Mouse (Mus musculus) retina, postnatal 1 day (tissue): ENCODE results near the gene Qrich2.
A peak's percentile ranks its signal among the peaks of the same experiment; 100 is the strongest.

Source experiments
- DNase-seq: peaks from one replicate; pipeline ENCODE4 v3.0.0-alpha.2; 2012

Gene Qrich2

GRCm38 (mm10) chr11:116443311-116443710, 22.7 kb downstream of the Qrich2 start:
- no peak for DNase-seq

- DNase-seq = no peak
Measured at GRCm38 (mm10) chr11:116442867-116443177, 23.2 kb downstream of the Qrich2 start.

DNA sequence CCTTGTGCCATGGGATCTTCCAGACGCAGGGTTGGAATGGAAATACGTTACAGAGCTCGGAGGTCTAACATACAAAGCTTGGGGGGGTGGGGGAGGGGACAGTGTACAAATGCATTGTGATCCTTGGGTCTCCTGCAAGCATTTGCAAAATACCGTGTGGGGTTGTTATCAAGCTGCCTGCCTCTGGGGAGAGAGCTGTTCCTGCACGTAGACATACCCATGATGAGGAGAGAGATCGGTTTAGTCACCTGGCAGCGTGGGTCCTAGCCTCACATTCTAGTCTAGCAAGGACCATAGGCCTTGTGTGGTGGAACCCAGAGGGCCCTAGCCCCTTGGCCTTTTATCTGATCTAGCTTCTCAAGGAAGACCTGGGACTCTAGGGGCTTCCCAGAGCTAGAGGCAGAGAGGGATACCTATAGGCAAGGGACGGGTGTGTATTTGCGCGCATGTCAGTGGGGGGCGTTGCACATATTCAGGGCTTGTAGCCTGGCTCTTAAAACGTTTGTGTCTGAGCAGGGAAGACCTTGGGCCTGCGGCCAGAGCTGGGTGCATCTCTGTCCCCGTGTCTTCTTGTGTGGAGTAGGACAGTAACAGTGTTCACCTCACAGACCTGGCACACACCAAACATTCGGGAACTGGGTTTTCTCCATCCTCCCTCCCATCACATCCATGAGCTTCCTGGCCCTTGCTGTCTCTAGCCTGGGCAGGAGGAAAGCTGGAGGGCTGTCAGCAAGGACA, 23.7 kb downstream of the Qrich2 start:
- DNase-seq = no peak

- DNase-seq = no peak
Measured at GRCm38 (mm10) chr11:116440408-116441068, 25.5 kb downstream of the Qrich2 start.

GRCm38 (mm10) chr11:116439269-116440240, 26.5 kb downstream of the Qrich2 start:
- DNase-seq = no peak

DNA sequence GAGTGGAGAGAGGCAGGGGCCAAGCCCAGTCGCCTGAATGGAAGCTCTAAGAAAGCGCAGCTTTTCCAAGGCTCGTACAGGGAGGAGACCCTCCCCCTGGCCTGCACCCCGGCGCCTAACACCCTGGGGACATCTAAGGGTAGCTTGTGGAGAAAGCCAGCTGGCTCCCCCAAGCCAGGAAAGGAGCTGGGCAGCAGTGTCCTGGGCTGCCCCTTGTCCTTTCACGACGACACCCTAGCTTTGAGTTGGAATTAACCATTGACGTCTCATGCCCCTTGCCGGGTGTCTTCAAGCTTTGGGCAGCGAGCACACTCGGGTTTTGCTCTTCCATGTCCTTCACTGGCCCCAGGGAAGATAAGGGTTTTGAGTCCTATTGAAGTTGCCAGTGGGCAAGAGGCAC, 28.5 kb downstream of the Qrich2 start:
- no peak for DNase-seq

- no peak for DNase-seq
Measured at GRCm38 (mm10) chr11:116436725-116437331, 29.2 kb downstream of the Qrich2 start.

DNA sequence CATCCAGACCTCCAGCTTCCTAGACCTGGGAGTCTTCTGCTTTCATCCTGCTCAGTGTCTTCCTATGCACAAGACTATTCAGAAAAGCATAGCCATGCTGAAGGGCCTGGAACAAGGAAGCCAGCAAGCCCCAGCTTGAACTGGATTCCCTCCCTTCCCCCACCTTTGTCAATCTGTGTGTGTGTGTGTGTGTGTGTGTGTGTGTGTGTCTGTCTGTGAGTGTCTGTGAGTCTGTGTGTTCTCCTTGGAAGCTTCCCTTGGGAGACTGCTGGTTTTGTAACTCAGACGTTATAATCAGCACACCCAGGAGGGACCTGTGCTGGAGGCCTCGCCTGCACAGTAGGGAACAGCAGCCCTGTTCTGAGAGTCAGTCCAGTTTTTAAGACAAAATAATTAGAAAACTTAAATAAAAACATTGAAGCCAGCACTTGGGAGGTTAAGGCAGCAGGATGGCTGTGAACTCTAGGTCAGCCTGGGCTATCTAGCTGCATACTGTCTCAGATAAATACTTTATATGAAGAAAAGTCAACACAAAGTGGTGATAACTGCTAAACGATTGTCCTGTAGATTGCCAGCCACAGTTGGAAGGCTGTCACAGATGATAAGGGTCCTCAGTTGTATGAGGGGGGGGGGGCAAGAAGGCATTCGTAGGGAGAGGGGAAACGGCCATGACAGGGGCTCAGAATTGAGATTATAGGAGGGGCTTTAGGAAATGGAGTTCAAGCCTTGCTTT, 29.9 kb downstream of the Qrich2 start:
- no peak for DNase-seq

GRCm38 (mm10) chr11:116434967-116435752, 30.9 kb downstream of the Qrich2 start:
- DNase-seq = no peak

GRCm38 (mm10) chr11:116434287-116434966, 31.6 kb downstream of the Qrich2 start:
- peak; percentile 77 for DNase-seq

DNA sequence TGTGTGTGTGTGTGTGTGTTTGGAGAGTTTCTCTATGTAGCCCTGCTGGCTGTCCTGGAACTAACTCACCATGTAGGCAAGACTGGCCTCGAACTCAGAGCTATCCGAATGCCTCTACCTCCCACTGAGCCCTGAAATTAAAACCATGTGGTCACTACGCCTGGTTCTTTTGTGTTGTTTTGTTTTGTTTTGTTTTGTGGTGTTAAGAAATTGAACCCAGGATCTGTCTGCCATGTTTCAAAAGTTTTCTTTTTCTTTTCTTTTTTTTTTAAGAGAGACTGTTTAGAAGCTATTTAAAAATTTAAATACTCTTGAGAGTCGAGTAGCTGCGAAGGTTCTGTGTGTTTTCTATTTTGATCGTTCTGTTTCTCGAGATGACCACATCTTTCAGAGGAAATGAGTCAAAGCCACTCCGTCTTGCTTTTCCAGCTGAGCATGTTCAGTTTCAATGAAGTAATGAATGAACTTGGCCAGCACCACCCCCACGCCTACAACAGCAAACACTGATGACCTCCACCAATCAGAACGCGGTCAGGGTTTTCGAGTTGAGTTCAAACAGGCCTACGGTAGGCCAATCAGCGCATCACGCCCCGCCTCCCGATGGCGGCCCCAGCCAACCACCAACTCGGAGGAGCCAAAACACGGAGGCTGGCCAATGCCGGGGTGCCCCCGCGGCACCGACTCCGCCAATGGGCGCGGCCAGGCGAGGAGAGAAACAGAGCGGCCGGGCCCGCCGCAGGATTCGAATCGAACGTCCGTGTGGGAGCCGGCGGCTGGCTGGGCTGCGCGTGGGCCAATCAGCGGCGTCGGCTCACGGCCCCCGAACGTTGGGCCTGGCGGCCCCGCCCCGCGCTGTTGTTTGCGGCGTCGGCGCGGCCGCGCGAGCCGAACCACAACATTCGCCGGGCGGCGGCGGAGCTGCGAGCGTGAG, 32.4 kb downstream of the Qrich2 start, which contains the start of gene Ubald2:
Gene Ubald2, plus strand, starts transcription at position 739 of the 931 bp plus-strand sequence.
- DNase-seq = peak; percentile 100

DNA sequence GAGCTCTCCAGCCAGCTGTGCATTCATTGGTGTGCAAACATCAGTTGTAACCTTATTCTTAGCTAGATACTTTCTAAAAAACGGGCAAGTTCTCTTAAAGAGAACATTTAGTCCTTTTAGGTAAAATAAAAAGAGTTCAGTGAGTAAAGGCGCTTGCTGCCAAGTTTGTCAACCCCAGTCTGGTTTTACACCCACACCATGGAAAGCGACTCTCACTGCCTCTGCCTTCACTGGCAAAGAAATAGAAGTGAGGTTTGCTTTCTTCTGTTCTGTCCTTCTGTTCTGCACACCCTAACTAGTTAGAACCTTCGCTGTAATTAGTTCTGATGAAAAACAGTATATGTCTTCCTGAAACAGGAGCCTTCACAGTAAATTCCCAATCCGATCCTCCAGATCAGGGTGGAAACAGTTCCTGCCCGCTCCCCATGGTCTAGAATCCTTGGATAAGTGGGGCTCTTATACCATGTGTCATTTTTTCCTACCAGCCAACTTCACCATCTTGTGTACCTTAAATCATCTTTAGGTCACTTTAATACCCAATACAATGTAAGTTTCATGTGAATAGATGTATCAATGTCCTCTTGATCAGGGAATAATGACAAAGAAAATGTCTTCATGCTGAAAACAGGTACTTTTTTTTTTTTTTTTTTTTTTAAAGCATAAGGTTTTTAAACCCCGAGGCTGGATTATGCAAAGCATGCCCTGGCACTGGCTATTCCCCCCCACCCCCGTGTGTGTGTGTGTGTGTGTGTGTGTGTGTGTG, 33.3 kb downstream of the Qrich2 start:
- no peak for DNase-seq

- DNase-seq = no peak
Measured at GRCm38 (mm10) chr11:116432127-116432526, 33.9 kb downstream of the Qrich2 start.

DNA sequence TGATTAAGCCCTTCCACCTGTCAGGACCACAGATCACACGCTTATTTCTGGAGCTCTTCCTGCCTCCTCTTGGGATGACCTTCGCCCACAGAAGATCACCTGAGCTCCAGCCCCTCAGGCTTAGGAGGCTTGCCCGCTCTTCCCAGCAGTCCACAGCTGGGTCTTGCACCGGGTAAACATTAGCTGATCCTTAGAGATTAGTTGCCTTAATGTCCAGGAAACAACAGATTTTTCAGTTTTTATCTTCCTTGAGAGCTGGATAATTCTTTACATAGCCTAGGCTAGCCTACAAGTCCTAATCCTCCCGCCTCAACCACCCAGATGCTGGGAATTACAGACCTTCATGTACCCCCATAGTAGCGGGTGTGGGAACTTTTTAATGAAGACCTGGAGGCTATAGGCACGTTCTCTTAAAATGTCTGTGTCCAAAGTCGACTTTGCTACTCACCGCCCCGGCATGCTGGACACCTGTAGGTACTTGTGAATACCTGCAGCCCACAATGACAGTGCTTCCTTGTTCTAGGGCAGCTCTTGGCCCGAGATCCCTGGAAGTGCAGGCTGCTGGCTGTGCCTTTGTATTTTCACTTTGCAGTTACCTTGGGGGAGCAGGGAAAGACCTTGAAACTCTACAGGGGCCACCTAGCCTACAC, 34.5 kb downstream of the Qrich2 start:
- no peak for DNase-seq

GRCm38 (mm10) chr11:116430723-116431427, 35.2 kb downstream of the Qrich2 start:
- DNase-seq = no peak

- DNase-seq = no peak
Measured at GRCm38 (mm10) chr11:116429862-116430613, 36.0 kb downstream of the Qrich2 start.
